Mouse (Mus musculus) neutrophil, adult 5-6 weeks (primary cell): ENCODE measurements around the gene Rnf126. TPM values are rescaled to one million over a fixed set of nuclear protein-coding genes. Genes with fewer than 3 reads are reported as not detected.
A peak's percentile ranks its signal among the peaks of the same experiment; 100 is the strongest.

Experiments used
- ATAC-seq: fragments of 151-379, 151-347 bp; 2 replicates; pipeline ENCODE4 v1.8.0; 2017; ENCODE audit warnings: mild to moderate bottlenecking, moderate TSS enrichment; ENCODE audit not compliant: insufficient number of reproducible peaks, poor library complexity, low FRiP score, severe bottlenecking; ENCODE audit errors: extremely low read depth
- total RNA-seq: library from RNA; stranded (forward); fragments of 200-1000 nt; gene quantifications from 2 replicates; pipeline ENCODE4 v1.2.3, GENCODE M21; 2017

Gene Rnf126
- total RNA-seq, 1 experiment from 2014 or later, result 15.9 TPM

GRCm38 (mm10) chr10:79743161-79743560, 23.6 kb downstream of the Rnf126 start:
- ATAC-seq, result no peak

GRCm38 (mm10) chr10:79740863-79741262, 25.9 kb downstream of the Rnf126 start:
- ATAC-seq, result no peak

GRCm38 (mm10) chr10:79739234-79739633, 27.5 kb downstream of the Rnf126 start:
- no peak for ATAC-seq

GRCm38 (mm10) chr10:79738259-79738658, 28.5 kb downstream of the Rnf126 start:
- ATAC-seq, result no peak

- no peak for ATAC-seq
These were observed 30.0 kb downstream of the Rnf126 start for GRCm38 (mm10) chr10:79736706-79737105.

GRCm38 (mm10) chr10:79735361-79735760, 31.4 kb downstream of the Rnf126 start:
- no peak for ATAC-seq

GRCm38 (mm10) chr10:79733847-79734246, 32.9 kb downstream of the Rnf126 start:
- ATAC-seq, result no peak

- no peak for ATAC-seq
These were observed 34.3 kb downstream of the Rnf126 start for GRCm38 (mm10) chr10:79732500-79732899.

GRCm38 (mm10) chr10:79729357-79729965, 37.3 kb downstream of the Rnf126 start:
- no peak for ATAC-seq

- no peak for ATAC-seq
These were observed 38.2 kb downstream of the Rnf126 start for GRCm38 (mm10) chr10:79728323-79729249.

- peak; percentile 40 for ATAC-seq
These were observed 40.7 kb downstream of the Rnf126 start for GRCm38 (mm10) chr10:79726090-79726489.

- ATAC-seq, result no peak
These were observed 43.1 kb downstream of the Rnf126 start for GRCm38 (mm10) chr10:79723692-79724091.

- no peak for ATAC-seq
These were observed 43.7 kb downstream of the Rnf126 start for GRCm38 (mm10) chr10:79723047-79723446.

- ATAC-seq, result no peak
These were observed 45.7 kb downstream of the Rnf126 start for GRCm38 (mm10) chr10:79721089-79721488.

GRCm38 (mm10) chr10:79717640-79718357, 49.0 kb downstream of the Rnf126 start:
- no peak for ATAC-seq

GRCm38 (mm10) chr10:79716988-79717355, 49.8 kb downstream of the Rnf126 start:
- no peak for ATAC-seq

GRCm38 (mm10) chr10:79716254-79716987, 50.3 kb downstream of the Rnf126 start, which contains the start of gene Hcn2:
Gene Hcn2, plus strand, starts transcription at chr10:79716634.
- ATAC-seq, result no peak

- ATAC-seq, result no peak
These were observed 51.8 kb downstream of the Rnf126 start for GRCm38 (mm10) chr10:79714996-79715395.

GRCm38 (mm10) chr10:79713163-79713562, 53.6 kb downstream of the Rnf126 start:
- no peak for ATAC-seq
